In the genomic region with DNA sequence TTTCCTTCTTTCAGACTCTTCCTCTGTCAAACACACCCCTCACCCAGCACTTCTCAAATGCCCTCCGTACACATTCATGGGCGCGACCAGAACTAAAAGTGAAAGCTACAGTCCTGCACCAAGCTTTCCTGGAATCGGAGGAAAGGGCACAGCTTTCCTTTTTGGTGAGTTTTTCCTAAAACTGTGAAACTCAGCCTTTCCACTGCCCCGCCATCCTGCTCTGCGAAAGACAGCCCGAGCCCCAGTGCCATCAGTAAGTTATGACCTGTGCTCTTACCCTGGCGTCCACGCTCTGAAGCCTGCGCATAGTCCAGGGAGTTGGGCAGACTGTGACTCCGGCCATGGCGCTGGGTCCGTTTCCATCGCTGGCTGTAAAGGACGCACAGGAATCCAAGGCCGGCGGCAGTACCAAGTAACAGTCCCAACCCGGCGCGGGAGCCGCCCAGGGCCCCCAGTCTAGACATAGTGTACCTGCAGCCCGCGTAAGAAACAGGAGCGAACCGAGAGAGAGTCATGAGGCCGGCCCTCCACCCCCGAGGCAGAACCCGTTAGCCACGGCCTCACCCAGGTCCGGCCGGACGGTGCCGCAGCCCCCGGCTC, we compare ENCODE assay signal across 9 mouse cellular contexts. TPM values are rescaled to one million over a fixed set of nuclear protein-coding genes. Genes with fewer than 3 reads are reported as not detected.
DNase-seq lines count a peak whose midpoint lies in the region; ATAC-seq and TF ChIP-seq lines count a peak whose summit lies in the region.
"Had no signal": no experiment of that assay in that cellular context is flagged by ENCODE, and none has a peak within 500 bp of the region (broad histone marks: within the 10 kb centered on the region; RNA-seq: fewer than 3 reads in every experiment).

No protein-coding gene starts in this region.

- peak overlapping the region; percentile 93 for H3K4me2 ChIP-seq in heart, embryonic 11.5 days
- peak overlapping the region; percentile 88 for H3K4me2 ChIP-seq in embryonic facial prominence, embryonic 15.5 days (replicated peaks)
- H3K4me2 ChIP-seq in lung, postnatal 0 days (replicated peaks; ENCODE audit: low read depth, low read length) = peak overlapping the region; percentile 84
- H3K4me2 ChIP-seq in stomach, embryonic 14.5 days (replicated peaks; ENCODE audit: low read depth, low read length) = peak overlapping the region; percentile 97

- peak overlapping the region; percentile 99 for H3K4me3 ChIP-seq in heart, embryonic 11.5 days (ENCODE audit: low read depth, low read length)
- peak overlapping the region; percentile 76 for H3K4me3 ChIP-seq in ES-Bruce4 (ENCODE audit: low read depth, low read length)
- H3K4me3 ChIP-seq in embryonic facial prominence, embryonic 15.5 days (replicated peaks) = peak overlapping the region; percentile 99
- peak overlapping the region; percentile 98 for H3K4me3 ChIP-seq in lung, postnatal 0 days (ENCODE audit: low read depth, low read length)
- peak overlapping the region; percentile 81 for H3K4me3 ChIP-seq in stomach, embryonic 14.5 days (ENCODE audit: low read depth, low read length)

- no peak for TF ChIP-seq CTCF in ES-Bruce4 (IDR thresholded peaks at IDR 0.05; ENCODE audit: low read depth, low read length)
- no peak for TF ChIP-seq CTCF in lung, postnatal 0 days (IDR thresholded peaks at IDR 0.05)

- 4% methylated on average over 34 of the region's 34 CpGs for WGBS in heart, embryonic 11.5 days (ENCODE audit: insufficient replicate concordance)
- WGBS in embryonic facial prominence, embryonic 15.5 days = 5% methylated on average over 34 of the region's 34 CpGs
- 3% methylated on average over 31 of the region's 34 CpGs for WGBS in lung, postnatal 0 days
- 4% methylated on average over 33 of the region's 34 CpGs for WGBS in stomach, embryonic 14.5 days

- peaks cover 8% of the 10 kb centered on the region for H3K4me1 ChIP-seq in heart, embryonic 11.5 days (ENCODE audit: control insufficient read depth, insufficient read depth, low read length)
- peaks cover 2% of the 10 kb centered on the region for H3K4me1 ChIP-seq in ES-Bruce4 (ENCODE audit: control insufficient read depth, insufficient read depth, low read length)
- H3K4me1 ChIP-seq in embryonic facial prominence, embryonic 15.5 days = peaks cover 16% of the 10 kb centered on the region; the same call in 1 of the 2 replicates
- no peaks in the 10 kb centered on the region; the same call in 1 of the 2 replicates for H3K4me1 ChIP-seq in lung, postnatal 0 days (ENCODE audit: insufficient read depth, low read depth, low read length)
- peaks cover 9% of the 10 kb centered on the region for H3K4me1 ChIP-seq in stomach, embryonic 14.5 days (ENCODE audit: control insufficient read depth, insufficient read depth, low read length)

- no peak for DNase-seq in heart, postnatal 14 days
- DNase-seq in lung, postnatal 0 days (ENCODE audit: low spot score) = peak; percentile 24
- DNase-seq in left cerebral cortex, postnatal 36 days (ENCODE audit: low spot score in 2 of 2) = no peak

- H3K27ac ChIP-seq in heart, embryonic 11.5 days (ENCODE audit: low read depth, low read length) = peak overlapping the region; percentile 70
- no peak overlapping the region for H3K27ac ChIP-seq in ES-Bruce4 (ENCODE audit: insufficient read depth, low read length)
- H3K27ac ChIP-seq in embryonic facial prominence, embryonic 15.5 days (replicated peaks) = peak overlapping the region; percentile 65
- H3K27ac ChIP-seq in lung, postnatal 0 days (ENCODE audit: low read length) = peak overlapping the region; percentile 74
- H3K27ac ChIP-seq in stomach, embryonic 14.5 days (ENCODE audit: low read length) = no peak overlapping the region

- H3K36me3 ChIP-seq in heart, embryonic 11.5 days (ENCODE audit: control insufficient read depth, insufficient read depth, low read length) = peaks cover 4% of the 10 kb centered on the region; the same call in 1 of the 2 replicates
- peaks cover 8% of the 10 kb centered on the region for H3K36me3 ChIP-seq in ES-Bruce4 (ENCODE audit: control insufficient read depth, insufficient read depth, low read length, poor library complexity, severe bottlenecking)
- H3K36me3 ChIP-seq in embryonic facial prominence, embryonic 15.5 days = peaks cover 31% of the 10 kb centered on the region
- H3K36me3 ChIP-seq in lung, postnatal 0 days (ENCODE audit: insufficient read depth, low read length) = no peaks in the 10 kb centered on the region; the same call in 1 of the 2 replicates
- peaks cover 21% of the 10 kb centered on the region for H3K36me3 ChIP-seq in stomach, embryonic 14.5 days (ENCODE audit: control insufficient read depth, insufficient read depth, low read length)

- H3K27me3 ChIP-seq in heart, embryonic 11.5 days (ENCODE audit: control insufficient read depth, insufficient read depth, low read length) = no peaks in the 10 kb centered on the region
- H3K27me3 ChIP-seq in ES-Bruce4 (ENCODE audit: control insufficient read depth, insufficient read depth, low read length, poor library complexity, severe bottlenecking) = no peaks in the 10 kb centered on the region
- no peaks in the 10 kb centered on the region for H3K27me3 ChIP-seq in embryonic facial prominence, embryonic 15.5 days
- H3K27me3 ChIP-seq in lung, postnatal 0 days (replicated peaks; ENCODE audit: insufficient read depth, low read length) = no peaks in the 10 kb centered on the region
- no peaks in the 10 kb centered on the region for H3K27me3 ChIP-seq in stomach, embryonic 14.5 days (ENCODE audit: control insufficient read depth, insufficient read depth, low read length)

- intact Hi-C loops in heart, postnatal 14 days (cut with DNase I) = loop anchor here (2.0 kb wide), 1 partner anchor 33 kb away; no protein-coding TSS in a partner anchor
- intact Hi-C loops in left cerebral cortex, postnatal 36 days (cut with DNase I) = no loop called here

- peak; percentile 39 for ATAC-seq in heart, embryonic 11.5 days (replicated peaks; ENCODE audit: insufficient number of reproducible peaks, low FRiP score, low TSS enrichment)
- ATAC-seq in embryonic facial prominence, embryonic 15.5 days (ENCODE audit: insufficient number of reproducible peaks, low FRiP score, low TSS enrichment, low read depth) = peak; percentile 52
- ATAC-seq in inflammation-experienced regulatory T-cells, adult 6 months = peak; percentile 34
- peak; percentile 46; the same call in 1 of the 2 replicates for ATAC-seq in lung, postnatal 0 days
- 0 out of 2 replicates have a peak, but pooled peaks have one; percentile 16 for ATAC-seq in stomach, embryonic 14.5 days (ENCODE audit: insufficient number of reproducible peaks, insufficient read depth, low FRiP score, low read depth)

- no peak for TF ChIP-seq EP300 in ES-Bruce4 (IDR thresholded peaks at IDR 0.05; ENCODE audit: insufficient read depth, low read depth, low read length)
- TF ChIP-seq EP300 in lung, postnatal 0 days (IDR thresholded peaks at IDR 0.05) = no peak

- TF ChIP-seq POLR2A in ES-Bruce4 (IDR thresholded peaks at IDR 0.05; ENCODE audit: insufficient read depth, low read length) = no peak

- no peaks in the 10 kb centered on the region for H3K9me3 ChIP-seq in heart, embryonic 11.5 days (replicated peaks; ENCODE audit: control insufficient read depth, low read length)
- no peaks in the 10 kb centered on the region for H3K9me3 ChIP-seq in ES-Bruce4 (replicated peaks; ENCODE audit: control insufficient read depth, insufficient read depth, low read length, poor library complexity, severe bottlenecking)
- no peaks in the 10 kb centered on the region for H3K9me3 ChIP-seq in embryonic facial prominence, embryonic 15.5 days (replicated peaks)
- H3K9me3 ChIP-seq in lung, postnatal 0 days (ENCODE audit: low read length) = no peaks in the 10 kb centered on the region
- H3K9me3 ChIP-seq in stomach, embryonic 14.5 days (ENCODE audit: control insufficient read depth, low read depth, low read length) = no peaks in the 10 kb centered on the region

- peak overlapping the region; percentile 94 for H3K9ac ChIP-seq in heart, embryonic 11.5 days (ENCODE audit: low read depth, low read length)
- peak overlapping the region; percentile 58 for H3K9ac ChIP-seq in ES-Bruce4 (ENCODE audit: low read depth, poor library complexity, severe bottlenecking)
- H3K9ac ChIP-seq in embryonic facial prominence, embryonic 15.5 days = peak overlapping the region; percentile 90
- H3K9ac ChIP-seq in lung, postnatal 0 days (replicated peaks; ENCODE audit: low read depth) = peak overlapping the region; percentile 84
- H3K9ac ChIP-seq in stomach, embryonic 14.5 days (replicated peaks; ENCODE audit: low read depth, low read length) = peak overlapping the region; percentile 71

RNA-seq across cellular contexts. Expression of a gene that starts 0.7 kb away (rescaled TPM):
- 30.3 and 33.3 TPM in 2 replicates for polyA plus RNA-seq in heart, embryonic 11.5 days (2014; fragmentation: Nextera tagmentation; extraction: Ambion mirVana)
- 10 to 100 TPM; 18.6 to 20.9 TPM for total RNA-seq in heart, postnatal 14 days (2021)
- polyA plus RNA-seq in ES-Bruce4 (2011; ENCODE audit: insufficient read depth, insufficient read length, low read depth, missing spikeins) = 22.0 and 25.4 TPM in 2 replicates
- 40.2 and 41.0 TPM in 2 replicates for polyA plus RNA-seq in embryonic facial prominence, embryonic 15.5 days (2015; fragmentation: Nextera tagmentation; extraction: Ambion mirVana)
- polyA plus RNA-seq in inflammation-experienced regulatory T-cells, adult 6 months (2017; shearing (Covaris generic)) = 10 to 100 TPM; 13.0 to 15.6 (median 14.5) TPM
- polyA plus RNA-seq in lung, postnatal 0 days (2015; fragmentation: Nextera tagmentation; extraction: Ambion mirVana) = 28.2 and 28.4 TPM in 2 replicates
- 34.9 and 35.2 TPM in 2 replicates for polyA plus RNA-seq in stomach, embryonic 14.5 days (2014; fragmentation: Nextera tagmentation; extraction: Ambion mirVana)
- 10 to 100 TPM; 53.4 to 58.1 TPM for total RNA-seq in left cerebral cortex, postnatal 36 days (2021)

RNA-seq across cellular contexts. Expression of a gene that starts 11.4 kb away (rescaled TPM):
- polyA plus RNA-seq in heart, embryonic 11.5 days (2014; fragmentation: Nextera tagmentation; extraction: Ambion mirVana) = 6.4 and 7.4 TPM in 2 replicates
- total RNA-seq in heart, postnatal 14 days (2021) = 1 to 10 TPM; 1.3 to 2.2 TPM
- polyA plus RNA-seq in ES-Bruce4 (2011; ENCODE audit: insufficient read depth, insufficient read length, low read depth, missing spikeins) = 2.2 and 6.0 TPM in 2 replicates
- polyA plus RNA-seq in embryonic facial prominence, embryonic 15.5 days (2015; fragmentation: Nextera tagmentation; extraction: Ambion mirVana) = 10.6 and 15.0 TPM in 2 replicates
- polyA plus RNA-seq in inflammation-experienced regulatory T-cells, adult 6 months (2017; shearing (Covaris generic)) = under 1 TPM in 1 of 3 experiments, not detected in 2; 0.58 TPM
- 13.9 and 14.2 TPM in 2 replicates for polyA plus RNA-seq in lung, postnatal 0 days (2015; fragmentation: Nextera tagmentation; extraction: Ambion mirVana)
- 2.7 and 2.9 TPM in 2 replicates for polyA plus RNA-seq in stomach, embryonic 14.5 days (2014; fragmentation: Nextera tagmentation; extraction: Ambion mirVana)
- total RNA-seq in left cerebral cortex, postnatal 36 days (2021) = not detected

RNA-seq across cellular contexts. Expression of a gene that starts 18.1 kb away (rescaled TPM):
- 0.25 TPM in 1 of 2 replicates, not detected in the other for polyA plus RNA-seq in heart, embryonic 11.5 days (2014; fragmentation: Nextera tagmentation; extraction: Ambion mirVana)
- not detected for total RNA-seq in heart, postnatal 14 days (2021)
- 0.21 TPM in 1 of 2 replicates, not detected in the other for polyA plus RNA-seq in ES-Bruce4 (2011; ENCODE audit: insufficient read depth, insufficient read length, low read depth, missing spikeins)
- polyA plus RNA-seq in embryonic facial prominence, embryonic 15.5 days (2015; fragmentation: Nextera tagmentation; extraction: Ambion mirVana) = 5.0 and 5.4 TPM in 2 replicates
- under 1 TPM; 0.23 to 0.95 (median 0.47) TPM for polyA plus RNA-seq in inflammation-experienced regulatory T-cells, adult 6 months (2017; shearing (Covaris generic))
- 0.12 and 0.13 TPM in 2 replicates for polyA plus RNA-seq in lung, postnatal 0 days (2015; fragmentation: Nextera tagmentation; extraction: Ambion mirVana)
- 0.27 and 0.30 TPM in 2 replicates for polyA plus RNA-seq in stomach, embryonic 14.5 days (2014; fragmentation: Nextera tagmentation; extraction: Ambion mirVana)
- total RNA-seq in left cerebral cortex, postnatal 36 days (2021) = not detected
- total RNA-seq: heart, adult 18-20 months had no signal

RNA-seq across cellular contexts. Expression of a gene that starts 43.6 kb away (rescaled TPM):
- 33.4 and 39.6 TPM in 2 replicates for polyA plus RNA-seq in heart, embryonic 11.5 days (2014; fragmentation: Nextera tagmentation; extraction: Ambion mirVana)
- 1 to 10 TPM; 2.2 to 3.7 TPM for total RNA-seq in heart, postnatal 14 days (2021)
- 117 and 128 TPM in 2 replicates for polyA plus RNA-seq in ES-Bruce4 (2011; ENCODE audit: insufficient read depth, insufficient read length, low read depth, missing spikeins)
- polyA plus RNA-seq in embryonic facial prominence, embryonic 15.5 days (2015; fragmentation: Nextera tagmentation; extraction: Ambion mirVana) = 36.3 and 37.2 TPM in 2 replicates
- polyA plus RNA-seq in inflammation-experienced regulatory T-cells, adult 6 months (2017; shearing (Covaris generic)) = 10 to 100 TPM in 1 of 3 experiments, 1 to 10 TPM in 2; 3.8 to 40.3 (median 4.5) TPM
- 4.2 and 5.1 TPM in 2 replicates for polyA plus RNA-seq in lung, postnatal 0 days (2015; fragmentation: Nextera tagmentation; extraction: Ambion mirVana)
- polyA plus RNA-seq in stomach, embryonic 14.5 days (2014; fragmentation: Nextera tagmentation; extraction: Ambion mirVana) = 41.7 and 43.9 TPM in 2 replicates
- 1 to 10 TPM in 1 of 2 experiments, under 1 TPM in 1; 0.57 to 1.5 TPM for total RNA-seq in left cerebral cortex, postnatal 36 days (2021)

RNA-seq across cellular contexts. Expression of a gene that starts 52.2 kb away (rescaled TPM):
- polyA plus RNA-seq in heart, embryonic 11.5 days (2014; fragmentation: Nextera tagmentation; extraction: Ambion mirVana) = 30.4 and 37.0 TPM in 2 replicates
- total RNA-seq in heart, postnatal 14 days (2021) = 10 to 100 TPM; 15.7 TPM
- 11.9 and 13.4 TPM in 2 replicates for polyA plus RNA-seq in ES-Bruce4 (2011; ENCODE audit: insufficient read depth, insufficient read length, low read depth, missing spikeins)
- polyA plus RNA-seq in embryonic facial prominence, embryonic 15.5 days (2015; fragmentation: Nextera tagmentation; extraction: Ambion mirVana) = 54.1 and 61.4 TPM in 2 replicates
- polyA plus RNA-seq in inflammation-experienced regulatory T-cells, adult 6 months (2017; shearing (Covaris generic)) = 10 to 100 TPM; 50.7 to 65.5 (median 50.7) TPM
- 32.0 TPM in 2 replicates for polyA plus RNA-seq in lung, postnatal 0 days (2015; fragmentation: Nextera tagmentation; extraction: Ambion mirVana)
- 44.3 and 44.4 TPM in 2 replicates for polyA plus RNA-seq in stomach, embryonic 14.5 days (2014; fragmentation: Nextera tagmentation; extraction: Ambion mirVana)
- total RNA-seq in left cerebral cortex, postnatal 36 days (2021) = 10 to 100 TPM; 34.9 TPM

Comparison
In these comparisons a context has a peak if more than half of its experiments do, and no peak if none do; other contexts are left out.
1. H3K27ac ChIP-seq: peak in heart, embryonic 11.5 days (single experiment), embryonic facial prominence, embryonic 15.5 days (single experiment) and lung, postnatal 0 days (single experiment); none in ES-Bruce4 (single experiment) and stomach, embryonic 14.5 days (single experiment).
2. Peak in every context shown above with its lines, with median percentiles within 50 percentile points of each other: ATAC-seq, H3K4me2 ChIP-seq, H3K4me3 ChIP-seq and H3K9ac ChIP-seq.